Comparison of ENCODE assay signal across 8 mouse cellular contexts in the genomic region with DNA sequence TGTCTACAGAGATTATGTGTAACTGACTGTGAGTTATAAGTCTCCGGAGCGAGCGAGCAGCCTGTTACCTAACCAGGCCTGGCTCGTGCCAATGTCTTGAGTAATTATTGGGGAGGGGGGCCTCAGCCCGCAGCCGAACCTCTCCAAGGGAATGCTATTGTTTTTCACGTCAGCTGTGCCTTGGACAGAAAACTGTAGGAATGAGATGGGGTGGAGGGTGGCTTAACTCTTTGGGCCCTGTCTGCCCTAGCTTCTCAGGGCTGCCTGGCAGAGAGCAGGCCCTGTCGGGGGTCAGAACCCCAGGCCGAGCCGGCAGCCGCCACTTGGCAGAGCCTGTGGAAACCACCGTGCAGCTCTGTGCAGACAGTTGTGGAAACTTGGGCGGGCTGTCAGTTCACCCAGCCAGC. TPM values are rescaled to one million over a fixed set of nuclear protein-coding genes. Genes with fewer than 3 reads are reported as not detected.
A peak's percentile ranks its signal among the peaks of the same experiment; 100 is the strongest.
DNase-seq lines count a peak whose midpoint lies in the region; ATAC-seq and TF ChIP-seq lines count a peak whose summit lies in the region.

No protein-coding gene starts in this region.

- H3K36me3 ChIP-seq in midbrain, postnatal 0 days (ENCODE audit: insufficient read depth, low read length) = no peaks in the 10 kb centered on the region
- H3K36me3 ChIP-seq in midbrain, embryonic 15.5 days (replicated peaks) = no peaks in the 10 kb centered on the region
- no peaks in the 10 kb centered on the region for H3K36me3 ChIP-seq in heart, embryonic 13.5 days
- no peaks in the 10 kb centered on the region for H3K36me3 ChIP-seq in limb, embryonic 15.5 days

- 60% methylated on average over 13 of the region's 13 CpGs for WGBS in midbrain, postnatal 0 days
- 44% methylated on average over 13 of the region's 13 CpGs for WGBS in midbrain, embryonic 15.5 days
- WGBS in heart, embryonic 13.5 days = 54% methylated on average over 13 of the region's 13 CpGs
- WGBS in limb, embryonic 15.5 days = 23% methylated on average over 13 of the region's 13 CpGs

- TF ChIP-seq CTCF in midbrain, postnatal 0 days (IDR thresholded peaks at IDR 0.05) = no peak

- no peak overlapping the region for H3K4me3 ChIP-seq in midbrain, postnatal 0 days (ENCODE audit: low read depth, low read length)
- H3K4me3 ChIP-seq in midbrain, embryonic 15.5 days = no peak overlapping the region
- no peak overlapping the region for H3K4me3 ChIP-seq in heart, embryonic 13.5 days
- H3K4me3 ChIP-seq in limb, embryonic 15.5 days = no peak overlapping the region

- H3K27me3 ChIP-seq in midbrain, postnatal 0 days (ENCODE audit: insufficient read depth, low read length) = no peaks in the 10 kb centered on the region
- no peaks in the 10 kb centered on the region for H3K27me3 ChIP-seq in midbrain, embryonic 15.5 days (replicated peaks)
- no peaks in the 10 kb centered on the region for H3K27me3 ChIP-seq in heart, embryonic 13.5 days (replicated peaks)
- H3K27me3 ChIP-seq in limb, embryonic 15.5 days = no peaks in the 10 kb centered on the region

- no peak overlapping the region for H3K4me2 ChIP-seq in midbrain, postnatal 0 days (ENCODE audit: low read depth, low read length, poor library complexity, severe bottlenecking)
- no peak overlapping the region for H3K4me2 ChIP-seq in midbrain, embryonic 15.5 days
- no peak overlapping the region for H3K4me2 ChIP-seq in heart, embryonic 13.5 days
- H3K4me2 ChIP-seq in limb, embryonic 15.5 days = peak overlapping the region; percentile 17; the same call in 1 of the 2 replicates

- DNase-seq in midbrain, postnatal 0 days (ENCODE audit: low spot score) = peak; percentile 44
- DNase-seq in urinary bladder, postnatal 25 days (ENCODE audit: low spot score) = peak; percentile 23
- DNase-seq in T-cell, adult 2 months (ENCODE audit: low spot score) = no peak
- DNase-seq in cerebellum, adult 8-10 months = no peak
- DNase-seq in thymus, postnatal 36 days = no peak

- no peaks in the 10 kb centered on the region for H3K4me1 ChIP-seq in midbrain, postnatal 0 days (ENCODE audit: insufficient read depth, low read length)
- no peaks in the 10 kb centered on the region; the same call in 1 of the 2 replicates for H3K4me1 ChIP-seq in midbrain, embryonic 15.5 days
- H3K4me1 ChIP-seq in heart, embryonic 13.5 days = peaks cover 27% of the 10 kb centered on the region
- peaks cover 27% of the 10 kb centered on the region for H3K4me1 ChIP-seq in limb, embryonic 15.5 days

- ATAC-seq in midbrain, postnatal 0 days (ENCODE audit: low FRiP score) = no peak
- no peak for ATAC-seq in midbrain, embryonic 15.5 days (replicated peaks)
- ATAC-seq in heart, embryonic 13.5 days (ENCODE audit: extremely low read depth, insufficient number of reproducible peaks, low FRiP score, low TSS enrichment) = no peak
- peak; percentile 85 for ATAC-seq in limb, embryonic 15.5 days (ENCODE audit: insufficient number of reproducible peaks, low FRiP score, low TSS enrichment, low read depth)

- no peaks in the 10 kb centered on the region for H3K9me3 ChIP-seq in midbrain, postnatal 0 days (ENCODE audit: low read length)
- H3K9me3 ChIP-seq in midbrain, embryonic 15.5 days = no peaks in the 10 kb centered on the region
- H3K9me3 ChIP-seq in heart, embryonic 13.5 days = no peaks in the 10 kb centered on the region
- H3K9me3 ChIP-seq in limb, embryonic 15.5 days = no peaks in the 10 kb centered on the region

- no peak overlapping the region for H3K27ac ChIP-seq in midbrain, postnatal 0 days (ENCODE audit: low read depth, low read length)
- no peak overlapping the region for H3K27ac ChIP-seq in midbrain, embryonic 15.5 days
- peak overlapping the region; percentile 62 for H3K27ac ChIP-seq in heart, embryonic 13.5 days (replicated peaks)
- peak overlapping the region; percentile 82 for H3K27ac ChIP-seq in limb, embryonic 15.5 days

- no peak overlapping the region for H3K9ac ChIP-seq in midbrain, postnatal 0 days (replicated peaks; ENCODE audit: low read length, poor library complexity, severe bottlenecking)
- H3K9ac ChIP-seq in midbrain, embryonic 15.5 days = no peak overlapping the region
- no peak overlapping the region for H3K9ac ChIP-seq in heart, embryonic 13.5 days
- H3K9ac ChIP-seq in limb, embryonic 15.5 days = no peak overlapping the region

RNA-seq across cellular contexts. Expression of gene Cdkn1c, which starts 52.2 kb away (rescaled TPM):
- total RNA-seq in midbrain, postnatal 0 days (2014; rRNA removed) = 107 and 131 TPM in 2 replicates
- polyA plus RNA-seq in midbrain, postnatal 0 days (2015; fragmentation: Nextera tagmentation; extraction: Ambion mirVana) = 111 and 115 TPM in 2 replicates
- 288 and 345 TPM in 2 replicates for polyA plus RNA-seq in midbrain, embryonic 15.5 days (2015; fragmentation: Nextera tagmentation; extraction: Ambion mirVana)
- 621 and 622 TPM in 2 replicates for polyA plus RNA-seq in heart, embryonic 13.5 days (2015; fragmentation: Nextera tagmentation; extraction: Ambion mirVana)
- polyA plus RNA-seq in limb, embryonic 15.5 days (2015; fragmentation: Nextera tagmentation; extraction: Ambion mirVana) = 1,248 and 1,513 TPM in 2 replicates

Comparison
In these comparisons a context has a peak if more than half of its experiments do, and no peak if none do; other contexts are left out.
1. DNase-seq: peak in midbrain, postnatal 0 days (single experiment) and urinary bladder, postnatal 25 days (single experiment); none in T-cell, adult 2 months (single experiment), cerebellum, adult 8-10 months (single experiment) and thymus, postnatal 36 days (0 of 2).
2. H3K27ac ChIP-seq: peak in heart, embryonic 13.5 days (single experiment) and limb, embryonic 15.5 days (single experiment); none in midbrain, postnatal 0 days (single experiment) and midbrain, embryonic 15.5 days (single experiment).